Mouse (Mus musculus) C2C12 (cell line): ENCODE measurements around the gene Fermt1.

Source experiments
- CEBPB ChIP-seq: IDR thresholded peaks from one replicate; pipeline ENCODE4 v1.6.1; 2011; ENCODE audit warnings: low read depth, mild to moderate bottlenecking, control low read depth, moderate library complexity
- CTCF ChIP-seq: IDR thresholded peaks from one replicate; pipeline ENCODE4 v1.5.1; 2011; ENCODE audit not compliant: control insufficient read depth, insufficient read depth, insufficient read length
- FOSL1 ChIP-seq: IDR thresholded peaks from one replicate; pipeline ENCODE4 v1.8.0; 2011; ENCODE audit warnings: mild to moderate bottlenecking, low read length; ENCODE audit not compliant: poor library complexity, insufficient read depth, severe bottlenecking
- MAX ChIP-seq: IDR thresholded peaks from one replicate; pipeline ENCODE4 v1.6.1; 2011; ENCODE audit warnings: mild to moderate bottlenecking, control low read depth
- USF1 ChIP-seq: IDR thresholded peaks from one replicate; pipeline ENCODE4 v1.6.1; 2011; ENCODE audit warnings: low read depth, mild to moderate bottlenecking, control low read depth, moderate library complexity

GRCm38 (mm10) chr2:132923290-132924085, 22.2 kb downstream of the Fermt1 start:
- no peak for TF ChIP-seq FOSL1
- TF ChIP-seq USF1, result no peak
- TF ChIP-seq CTCF, result no peak
- no peak for TF ChIP-seq MAX
- no peak for TF ChIP-seq CEBPB
